9 mouse cellular contexts compared by ENCODE assay signal in the genomic region with DNA sequence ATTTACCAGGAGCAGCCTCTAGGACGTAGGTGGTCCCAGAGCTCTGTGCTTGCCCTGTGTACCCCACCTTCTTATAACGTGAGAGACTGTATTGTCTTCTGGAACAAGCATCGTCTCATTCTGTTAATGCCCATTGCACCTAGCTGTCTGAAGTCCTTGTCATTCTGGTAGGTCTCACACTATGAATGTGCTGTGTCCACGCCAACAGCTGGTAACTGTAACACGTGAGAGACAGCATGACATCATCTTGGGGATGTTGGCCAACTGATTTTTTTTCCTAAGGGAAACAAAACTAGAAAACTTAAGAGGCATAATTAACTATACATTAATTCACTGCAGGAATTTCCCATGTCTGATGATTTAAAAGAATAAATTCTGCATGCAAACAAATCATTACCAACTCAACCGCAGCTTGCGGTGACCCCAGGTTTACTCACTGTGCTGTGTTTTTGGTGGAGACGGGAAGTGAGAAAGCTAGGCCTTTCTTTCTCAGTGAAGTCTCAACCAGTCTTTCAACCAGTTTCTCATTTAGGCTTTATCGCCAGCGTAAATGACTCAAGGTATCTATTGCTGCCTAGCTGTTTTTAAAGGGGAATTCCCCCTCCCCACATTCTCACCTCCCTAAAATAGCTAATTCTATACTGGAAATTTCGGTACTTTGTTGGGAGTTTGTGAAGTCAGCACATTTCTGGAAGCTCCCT. TPM values are rescaled to one million over a fixed set of nuclear protein-coding genes. Genes with fewer than 3 reads are reported as not detected.
A peak's percentile ranks its signal among the peaks of the same experiment; 100 is the strongest.
DNase-seq lines count a peak whose midpoint lies in the region; ATAC-seq lines count a peak whose summit lies in the region.
"Had no signal": no experiment of that assay in that cellular context is flagged by ENCODE, and none has a peak within 500 bp of the region (broad histone marks: within the 10 kb centered on the region; RNA-seq: fewer than 3 reads in every experiment).

No protein-coding gene starts in this region.

- ATAC-seq in intestine, embryonic 16.5 days, result peak; percentile 54; the same call in 1 of the 2 replicates
- ATAC-seq in intestine, embryonic 15.5 days, result no peak
- peak; percentile 50; the same call in 1 of the 2 replicates for ATAC-seq in heart, embryonic 14.5 days (ENCODE audit: insufficient number of reproducible peaks, insufficient read depth, low FRiP score, low read depth)

- H3K9me3 ChIP-seq in intestine, embryonic 16.5 days (ENCODE audit: control insufficient read depth, low read length), result no peaks in the 10 kb centered on the region
- no peaks in the 10 kb centered on the region for H3K9me3 ChIP-seq in intestine, embryonic 15.5 days
- H3K9me3 ChIP-seq in heart, embryonic 14.5 days (ENCODE audit: control insufficient read depth, low read length), result no peaks in the 10 kb centered on the region
- H3K9me3 ChIP-seq: megakaryocyte, embryonic 14.5 days had no signal

- no peak overlapping the region for H3K27ac ChIP-seq in intestine, embryonic 16.5 days (ENCODE audit: low read length)
- H3K27ac ChIP-seq in intestine, embryonic 15.5 days, result no peak overlapping the region
- H3K27ac ChIP-seq in heart, embryonic 14.5 days (replicated peaks in 1 of 2; ENCODE audit: control insufficient read depth in 1 of 2, insufficient read depth in 1 of 2, low read depth in 2 of 2, low read length in 2 of 2), result peak overlapping the region; percentile 25 to 27; a peak in 3 of 4 replicates

- no peak overlapping the region for H3K9ac ChIP-seq in intestine, embryonic 16.5 days (ENCODE audit: low read depth, low read length)
- no peak overlapping the region for H3K9ac ChIP-seq in intestine, embryonic 15.5 days
- no peak overlapping the region for H3K9ac ChIP-seq in heart, embryonic 14.5 days (ENCODE audit: low read length)

- 69% methylated on average over 11 of the region's 11 CpGs for WGBS in intestine, embryonic 16.5 days
- 67% methylated on average over 11 of the region's 11 CpGs for WGBS in intestine, embryonic 15.5 days
- WGBS in heart, embryonic 14.5 days, result 64% methylated on average over 11 of the region's 11 CpGs

- peaks cover 3% of the 10 kb centered on the region; the same call in 1 of the 2 replicates for H3K4me1 ChIP-seq in intestine, embryonic 16.5 days (ENCODE audit: control insufficient read depth, insufficient read depth, low read length)
- no peaks in the 10 kb centered on the region; the same call in 1 of the 2 replicates for H3K4me1 ChIP-seq in intestine, embryonic 15.5 days (replicated peaks)
- H3K4me1 ChIP-seq in heart, embryonic 14.5 days (ENCODE audit: control insufficient read depth in 2 of 2, insufficient read depth in 2 of 2, low read length in 2 of 2), result peaks cover 10 to 20% of the 10 kb centered on the region in 2 experiments

- no peaks in the 10 kb centered on the region for H3K36me3 ChIP-seq in intestine, embryonic 16.5 days (ENCODE audit: control insufficient read depth, insufficient read depth, low read length)
- H3K36me3 ChIP-seq in intestine, embryonic 15.5 days, result no peaks in the 10 kb centered on the region
- no peaks in the 10 kb centered on the region for H3K36me3 ChIP-seq in heart, embryonic 14.5 days (ENCODE audit: control insufficient read depth, insufficient read depth, low read length)

- peak; percentile 18 for DNase-seq in thymus, postnatal 4 days
- no peak for DNase-seq in thymus, adult 18-20 months
- DNase-seq in layer of hippocampus, adult 18-20 months (ENCODE audit: low spot score in 2 of 2), result no peak
- DNase-seq in urinary bladder, adult 18-20 months (ENCODE audit: low spot score in 2 of 2), result no peak
- no peak for DNase-seq in urinary bladder, postnatal 36 days (ENCODE audit: low spot score in 2 of 2)

- H3K4me2 ChIP-seq in intestine, embryonic 16.5 days (ENCODE audit: low read depth, low read length), result no peak overlapping the region
- no peak overlapping the region for H3K4me2 ChIP-seq in intestine, embryonic 15.5 days (replicated peaks)
- no peak overlapping the region for H3K4me2 ChIP-seq in heart, embryonic 14.5 days (ENCODE audit: low read length)

- H3K4me3 ChIP-seq in intestine, embryonic 16.5 days (ENCODE audit: low read length), result no peak overlapping the region
- no peak overlapping the region for H3K4me3 ChIP-seq in intestine, embryonic 15.5 days (replicated peaks)
- H3K4me3 ChIP-seq in heart, embryonic 14.5 days (ENCODE audit: control insufficient read depth in 1 of 2, insufficient read depth in 1 of 2, low read depth in 1 of 2, low read length in 2 of 2), result no peak overlapping the region
- H3K4me3 ChIP-seq: megakaryocyte, embryonic 14.5 days had no signal

- no peaks in the 10 kb centered on the region for H3K27me3 ChIP-seq in intestine, embryonic 16.5 days (replicated peaks; ENCODE audit: control insufficient read depth, insufficient read depth, low read length)
- H3K27me3 ChIP-seq in intestine, embryonic 15.5 days (replicated peaks), result no peaks in the 10 kb centered on the region
- H3K27me3 ChIP-seq in heart, embryonic 14.5 days (ENCODE audit: control insufficient read depth, insufficient read depth, low read length), result no peaks in the 10 kb centered on the region
- H3K27me3 ChIP-seq: megakaryocyte, embryonic 14.5 days had no signal

RNA-seq across cellular contexts. Expression of gene Cdk6, which starts 14.4 kb away (rescaled TPM):
- 19.7 and 20.9 TPM in 2 replicates for polyA plus RNA-seq in intestine, embryonic 16.5 days (2015; fragmentation: Nextera tagmentation; extraction: Ambion mirVana)
- polyA plus RNA-seq in intestine, embryonic 15.5 days (2015; fragmentation: Nextera tagmentation; extraction: Ambion mirVana), result 30.1 and 32.6 TPM in 2 replicates
- polyA plus RNA-seq in heart, embryonic 14.5 days (2014; fragmentation: Nextera tagmentation; extraction: Ambion mirVana), result 32.1 and 34.3 TPM in 2 replicates
- total RNA-seq in layer of hippocampus, adult 18-20 months (2021), result 1 to 10 TPM; 1.9 to 4.7 TPM

Comparison
In these comparisons a context has a peak if more than half of its experiments do, and no peak if none do; other contexts are left out.
1. H3K27ac ChIP-seq: peak in heart, embryonic 14.5 days (2 of 2); none in intestine, embryonic 16.5 days (single experiment) and intestine, embryonic 15.5 days (single experiment).